Mouse (Mus musculus) intestine, embryonic 16.5 days (tissue): ENCODE measurements around the gene Fam120b. TPM values are rescaled to one million over a fixed set of nuclear protein-coding genes. Genes with fewer than 3 reads are reported as not detected.

Source experiments
- ATAC-seq: fragments of 200-750 bp; cut with Nextera tagmentation; 2 replicates; pipeline ENCODE4 v1.8.0; 2017; ENCODE audit warnings: moderate TSS enrichment, moderate library complexity
- H3K27ac ChIP-seq: fragments of 300-500 bp; sonication (generic); 2 replicates; pipeline ENCODE4 v1.5.1; 2014; ENCODE audit warnings: mild to moderate bottlenecking, low read length
- H3K27me3 ChIP-seq: fragments of 300-500 bp; sonication (generic); replicated peaks from 2 replicates; pipeline ENCODE4 v1.6.1; 2014; ENCODE audit warnings: low read length, control low read depth, mixed read lengths; ENCODE audit not compliant: control insufficient read depth, insufficient read depth
- H3K36me3 ChIP-seq: fragments of 300-500 bp; sonication (generic); 2 replicates; pipeline ENCODE4 v1.6.1; 2014; ENCODE audit warnings: low read length, control low read depth; ENCODE audit not compliant: control insufficient read depth, insufficient read depth
- H3K4me1 ChIP-seq: fragments of 300-500 bp; sonication (generic); 2 replicates; pipeline ENCODE4 v1.6.1; 2014; ENCODE audit warnings: low read length, control low read depth, mixed read lengths; ENCODE audit not compliant: control insufficient read depth, insufficient read depth
- H3K4me2 ChIP-seq: fragments of 300-500 bp; sonication (generic); 2 replicates; pipeline ENCODE4 v1.6.1; 2014; ENCODE audit warnings: low read depth, low read length, control low read depth
- H3K4me3 ChIP-seq: fragments of 300-500 bp; sonication (generic); 2 replicates; pipeline ENCODE4 v1.5.1; 2014; ENCODE audit warnings: mild to moderate bottlenecking, low read length
- H3K9ac ChIP-seq: fragments of 300-500 bp; sonication (generic); 2 replicates; pipeline ENCODE4 v1.6.1; 2014; ENCODE audit warnings: low read depth, low read length
- H3K9me3 ChIP-seq: fragments of 300-500 bp; sonication (generic); 2 replicates; pipeline ENCODE4 v1.6.1; 2016; ENCODE audit warnings: low read length, control low read depth; ENCODE audit not compliant: control insufficient read depth
- WGBS: fragments of 180-500 bp; shearing (Covaris S2); extraction: QIAGEN DNeasy Blood & Tissue Kit; methylation state at CpG from one replicate; pipeline ENCODE4 v1.1.7; 2014; 5-methylcytosine and 5-hydroxymethylcytosine counted together
- polyA plus RNA-seq: library from polyadenylated mRNA; unstranded; fragments of >200 nt; fragmentation: Nextera tagmentation; extraction: Ambion mirVana; gene quantifications from 2 replicates; pipeline ENCODE4 v1.2.1, GENCODE M21; 2015

Fam120b gene
- polyA plus RNA-seq, 1 experiment from 2014 or later, result 27.4 TPM

DNA sequence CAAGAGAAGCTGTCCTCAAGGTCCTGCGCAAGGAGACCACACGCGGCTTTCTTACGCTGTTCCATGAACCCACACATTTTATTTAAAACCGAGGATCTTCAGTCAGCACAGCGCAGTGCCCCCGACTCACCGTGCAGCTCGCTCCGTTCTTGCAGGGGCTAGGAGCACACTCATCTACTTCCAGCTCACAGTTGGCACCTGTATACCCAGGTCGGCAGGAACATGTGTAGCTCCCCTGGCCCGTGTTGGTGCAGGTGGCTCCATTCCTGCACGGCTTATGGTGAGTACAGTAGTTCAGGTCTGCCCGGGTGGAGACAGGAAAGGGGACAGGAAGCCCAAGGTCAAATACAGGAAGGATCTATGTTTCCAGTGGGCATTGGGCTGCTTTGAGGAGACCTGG lies 25.6 kb upstream of the Fam120b start:
- no peak overlapping the region for H3K27ac ChIP-seq
- H3K4me2 ChIP-seq, result no peak overlapping the region
- H3K4me3 ChIP-seq, result no peak overlapping the region
- H3K27me3 ChIP-seq, result peaks cover 4% of the 10 kb centered on the region
- H3K9me3 ChIP-seq, result no peaks in the 10 kb centered on the region
- H3K36me3 ChIP-seq, result peaks cover 14% of the 10 kb centered on the region; the same call in 1 of the 2 replicates
- no peak for ATAC-seq
- no peak overlapping the region for H3K9ac ChIP-seq
- WGBS, result 89% methylated on average over 14 of the region's 14 CpGs
- peaks cover 21% of the 10 kb centered on the region for H3K4me1 ChIP-seq

- peak overlapping the region; percentile 68 for H3K27ac ChIP-seq
- 34% methylated on average over 17 of the region's 17 CpGs for WGBS
- peak overlapping the region; percentile 76 for H3K4me3 ChIP-seq
- H3K4me1 ChIP-seq, result peaks cover 26% of the 10 kb centered on the region
- peak overlapping the region; percentile 97 for H3K4me2 ChIP-seq
- H3K36me3 ChIP-seq, result peaks cover 14% of the 10 kb centered on the region; the same call in 1 of the 2 replicates
- H3K27me3 ChIP-seq, result peaks cover 4% of the 10 kb centered on the region
- peak overlapping the region; percentile 57 for H3K9ac ChIP-seq
- ATAC-seq, result peak; percentile 39
- no peaks in the 10 kb centered on the region for H3K9me3 ChIP-seq
Measured at GRCm38 (mm10) chr17:15371967-15372835, 23.8 kb upstream of the Fam120b start.

DNA sequence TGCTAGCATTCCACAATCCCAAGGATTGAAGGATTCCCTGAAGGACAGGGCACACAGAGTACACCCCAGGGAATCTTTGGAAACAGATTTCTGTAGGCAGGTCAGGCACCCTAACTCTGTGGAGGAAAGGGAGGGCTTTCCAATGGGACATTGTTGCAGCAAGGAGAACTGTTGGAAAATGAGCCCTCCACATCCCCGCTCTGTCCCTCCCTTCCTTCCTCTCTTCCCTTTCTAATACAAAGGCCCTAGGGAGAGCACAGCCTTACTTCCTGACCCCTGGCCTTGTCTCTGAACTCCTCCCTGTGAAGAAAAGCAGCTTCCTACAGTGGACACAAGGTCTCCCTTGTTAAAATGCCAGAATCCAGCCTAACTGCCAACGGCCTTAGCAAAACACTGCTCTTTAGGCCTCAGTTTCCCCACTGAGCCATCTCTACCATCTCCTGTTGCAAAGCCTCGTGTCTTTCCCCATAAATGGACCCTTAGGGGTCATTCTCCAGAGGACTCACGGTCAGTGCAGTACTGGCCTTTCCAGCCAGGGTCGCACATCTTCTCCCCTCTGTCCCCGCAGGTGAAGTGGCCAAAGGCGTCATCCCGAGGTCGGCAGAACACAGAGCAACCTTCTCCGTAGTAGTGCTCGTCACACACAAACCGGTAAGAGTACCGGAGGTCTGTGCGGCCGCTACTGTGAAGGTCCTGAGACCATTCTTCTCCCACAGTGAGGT lies 22.9 kb upstream of the Fam120b start:
- Histone ChIP-seq H3K36me3 (0 out of 2 replicates have a peak, but pooled peaks cover 8% of the 10 kb centered on the region), H3K27ac (peak overlapping the region; percentile 68), H3K4me3 (peak overlapping the region; percentile 76), H3K9me3 (no peaks in the 10 kb centered on the region), H3K27me3 (peaks cover 4% of the 10 kb centered on the region), H3K9ac (peak overlapping the region; percentile 57), H3K4me2 (peak overlapping the region; percentile 97), H3K4me1 (peaks cover 32% of the 10 kb centered on the region)
- whole genome bisulfite sequencing, result 58% methylated on average over 15 of the region's 15 CpGs
- no peak for ATAC-seq

GRCm38 (mm10) chr17:15374321-15375141 lies 21.5 kb upstream of the Fam120b start:
- no peak for ATAC-seq
- Histone ChIP-seq H3K36me3 (no peaks in the 10 kb centered on the region), H3K27ac (peak overlapping the region; percentile 86), H3K27me3 (peaks cover 4% of the 10 kb centered on the region), H3K4me1 (peaks cover 32% of the 10 kb centered on the region), H3K4me2 (peak overlapping the region; percentile 97), H3K9me3 (no peaks in the 10 kb centered on the region), H3K9ac (peak overlapping the region; percentile 84), H3K4me3 (peak overlapping the region; percentile 76)
- whole genome bisulfite sequencing, result 2% methylated on average over 50 of the region's 50 CpGs

- Histone ChIP-seq H3K36me3 (no peaks in the 10 kb centered on the region), H3K4me2 (peak overlapping the region; percentile 97), H3K9ac (peak overlapping the region; percentile 84), H3K27ac (peak overlapping the region; percentile 86), H3K4me1 (peaks cover 35% of the 10 kb centered on the region), H3K4me3 (peak overlapping the region; percentile 76), H3K27me3 (peaks cover 4% of the 10 kb centered on the region), H3K9me3 (no peaks in the 10 kb centered on the region)
- 0% methylated on average over 18 of the region's 18 CpGs for WGBS
- peak; percentile 9; the same call in 1 of the 2 replicates for ATAC-seq
Measured at GRCm38 (mm10) chr17:15375224-15375623, 20.8 kb upstream of the Fam120b start.

GRCm38 (mm10) chr17:15375701-15376493 lies 20.1 kb upstream of the Fam120b start:
- H3K27me3 ChIP-seq, result peaks cover 4% of the 10 kb centered on the region
- H3K4me1 ChIP-seq, result peaks cover 40% of the 10 kb centered on the region
- peak overlapping the region; percentile 86 for H3K27ac ChIP-seq
- ATAC-seq, result peak; percentile 58
- no peaks in the 10 kb centered on the region for H3K9me3 ChIP-seq
- H3K4me2 ChIP-seq, result peak overlapping the region; percentile 97
- peak overlapping the region; percentile 84 for H3K9ac ChIP-seq
- H3K4me3 ChIP-seq, result peak overlapping the region; percentile 76
- H3K36me3 ChIP-seq, result no peaks in the 10 kb centered on the region
- under 1% methylated on average over 66 of the region's 69 CpGs for WGBS

GRCm38 (mm10) chr17:15376494-15377181 lies 19.4 kb upstream of the Fam120b start, which contains the start of gene Dll1:
Dll1 (minus strand) TSS chr17:15376872.
- Histone ChIP-seq H3K4me1 (peaks cover 44% of the 10 kb centered on the region), H3K36me3 (no peaks in the 10 kb centered on the region), H3K27me3 (peaks cover 4% of the 10 kb centered on the region), H3K9ac (peak within 1 kb of the TSS; percentile 84), H3K4me3 (peak within 1 kb of the TSS; percentile 76), H3K27ac (peak within 1 kb of the TSS; percentile 86), H3K4me2 (peak within 1 kb of the TSS; percentile 97), H3K9me3 (no peaks in the 10 kb centered on the region)
- ATAC-seq, result no peak; the same call in 1 of the 2 replicates
- 2% methylated on average over 36 of the region's 36 CpGs for WGBS

GRCm38 (mm10) chr17:15377901-15378300 lies 18.1 kb upstream of the Fam120b start:
- WGBS, result 7% methylated on average over 1 of the region's 1 CpGs
- H3K36me3 ChIP-seq, result no peaks in the 10 kb centered on the region
- H3K9me3 ChIP-seq, result no peaks in the 10 kb centered on the region
- no peak overlapping the region for H3K27ac ChIP-seq
- peaks cover 33% of the 10 kb centered on the region for H3K4me1 ChIP-seq
- peaks cover 4% of the 10 kb centered on the region for H3K27me3 ChIP-seq
- no peak for ATAC-seq
- no peak overlapping the region for H3K4me3 ChIP-seq
- H3K4me2 ChIP-seq, result no peak overlapping the region
- H3K9ac ChIP-seq, result no peak overlapping the region
